Mouse (Mus musculus) midbrain, embryonic 14.5 days (tissue): ENCODE data around the gene 3110018I06Rik. TPM values are rescaled to one million over a fixed set of nuclear protein-coding genes. Genes with fewer than 3 reads are reported as not detected.

Source experiments
- ATAC-seq: fragments of 200-750 bp; cut with Nextera tagmentation; 2 replicates; pipeline ENCODE4 v1.8.0; 2017; ENCODE audit warnings: moderate number of reproducible peaks, moderate library complexity; ENCODE audit not compliant: low FRiP score, low TSS enrichment
- DNase-seq: peaks from one replicate; pipeline ENCODE4 v3.0.0-alpha.2; 2015
- H3K27ac ChIP-seq: fragments of 300-500 bp; sonication (generic); replicated peaks from 2 replicates; pipeline ENCODE4 v1.5.1; 2014; ENCODE audit warnings: mild to moderate bottlenecking, low read depth, low read length, moderate library complexity
- H3K27me3 ChIP-seq: fragments of 300-500 bp; sonication (generic); 2 replicates; pipeline ENCODE4 v1.6.1; 2014; ENCODE audit warnings: low read length, control low read depth, mixed read lengths; ENCODE audit not compliant: control insufficient read depth, insufficient read depth
- H3K36me3 ChIP-seq: fragments of 300-500 bp; sonication (generic); 2 replicates; pipeline ENCODE4 v1.6.1; 2014; ENCODE audit warnings: low read length, control low read depth; ENCODE audit not compliant: control insufficient read depth, insufficient read depth
- H3K4me1 ChIP-seq: fragments of 300-500 bp; sonication (generic); 2 replicates; pipeline ENCODE4 v1.6.1; 2014; ENCODE audit warnings: mild to moderate bottlenecking, antibody characterized with exemption, low read length, control low read depth; ENCODE audit not compliant: control insufficient read depth, insufficient read depth
- H3K4me2 ChIP-seq: fragments of 300-500 bp; sonication (generic); 2 replicates; pipeline ENCODE4 v1.6.1; 2014; ENCODE audit warnings: mild to moderate bottlenecking, low read length, moderate library complexity
- H3K4me3 ChIP-seq: fragments of 300-500 bp; sonication (generic); replicated peaks from 2 replicates; pipeline ENCODE4 v1.5.1; 2014; ENCODE audit warnings: low read depth, low read length
- H3K9ac ChIP-seq: fragments of 300-500 bp; sonication (generic); replicated peaks from 2 replicates; pipeline ENCODE4 v1.6.1; 2014; ENCODE audit warnings: mild to moderate bottlenecking, low read length, moderate library complexity
- H3K9me3 ChIP-seq: fragments of 300-500 bp; sonication (generic); 2 replicates; pipeline ENCODE4 v1.6.1; 2016; ENCODE audit warnings: low read length, control low read depth, mixed read lengths; ENCODE audit not compliant: control insufficient read depth
- WGBS: fragments of 180-500 bp; shearing (Covaris S2); extraction: QIAGEN DNeasy Blood & Tissue Kit; methylation state at CpG from one replicate; pipeline ENCODE4 v1.1.7; 2014; 5-methylcytosine and 5-hydroxymethylcytosine counted together
- polyA plus RNA-seq: library from polyadenylated mRNA; unstranded; fragments of >200 nt; fragmentation: Nextera tagmentation; extraction: Ambion mirVana; gene quantifications from 2 replicates; pipeline ENCODE4 v1.2.1, GENCODE M21; 2014

3110018I06Rik gene
- polyA plus RNA-seq, 1 experiment from 2014 or later = not detected

DNA sequence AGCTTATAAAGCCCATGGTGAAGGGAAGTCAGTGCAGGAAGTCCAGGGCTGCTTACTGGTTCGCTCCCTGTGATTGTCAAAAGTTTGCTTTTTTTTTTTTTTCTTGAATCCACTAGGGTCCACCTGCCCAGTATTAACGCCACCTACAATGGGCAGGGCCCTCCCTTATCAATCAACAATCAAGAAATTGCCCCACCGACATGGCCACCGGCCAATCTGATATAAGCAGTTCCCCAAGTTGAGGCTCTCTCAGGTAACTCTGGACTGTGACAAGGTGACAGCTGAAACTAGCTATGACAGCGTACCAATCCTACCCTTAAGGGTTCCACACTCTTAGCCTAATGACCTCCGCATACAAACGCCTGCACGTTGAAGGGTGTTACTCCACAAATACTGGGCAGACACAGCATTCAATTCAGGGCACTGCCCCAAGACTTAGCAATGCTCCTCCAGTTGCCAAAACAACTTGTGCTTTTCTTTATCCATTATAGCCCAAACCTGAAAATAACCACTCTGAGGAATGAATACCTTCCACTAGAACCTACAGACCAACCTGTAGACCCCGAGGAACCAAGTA, 21.3 kb downstream of the 3110018I06Rik start:
- no peak overlapping the region for H3K4me3 ChIP-seq
- no peaks in the 10 kb centered on the region for H3K27me3 ChIP-seq
- WGBS = 93% methylated on average over 9 of the region's 9 CpGs
- H3K4me1 ChIP-seq = no peaks in the 10 kb centered on the region
- no peak for DNase-seq
- no peak overlapping the region for H3K9ac ChIP-seq
- no peaks in the 10 kb centered on the region for H3K9me3 ChIP-seq
- no peak for ATAC-seq
- H3K27ac ChIP-seq = no peak overlapping the region
- no peak overlapping the region for H3K4me2 ChIP-seq
- no peaks in the 10 kb centered on the region for H3K36me3 ChIP-seq

GRCm38 (mm10) chr12:107511112-107511511, 22.7 kb downstream of the 3110018I06Rik start:
- Histone ChIP-seq H3K27me3 (no peaks in the 10 kb centered on the region), H3K9ac (no peak overlapping the region), H3K4me1 (no peaks in the 10 kb centered on the region), H3K9me3 (no peaks in the 10 kb centered on the region), H3K4me2 (no peak overlapping the region), H3K4me3 (no peak overlapping the region), H3K36me3 (no peaks in the 10 kb centered on the region), H3K27ac (no peak overlapping the region)
- DNase-seq = no peak
- 93% methylated on average over 11 of the region's 11 CpGs for WGBS
- no peak for ATAC-seq

DNA sequence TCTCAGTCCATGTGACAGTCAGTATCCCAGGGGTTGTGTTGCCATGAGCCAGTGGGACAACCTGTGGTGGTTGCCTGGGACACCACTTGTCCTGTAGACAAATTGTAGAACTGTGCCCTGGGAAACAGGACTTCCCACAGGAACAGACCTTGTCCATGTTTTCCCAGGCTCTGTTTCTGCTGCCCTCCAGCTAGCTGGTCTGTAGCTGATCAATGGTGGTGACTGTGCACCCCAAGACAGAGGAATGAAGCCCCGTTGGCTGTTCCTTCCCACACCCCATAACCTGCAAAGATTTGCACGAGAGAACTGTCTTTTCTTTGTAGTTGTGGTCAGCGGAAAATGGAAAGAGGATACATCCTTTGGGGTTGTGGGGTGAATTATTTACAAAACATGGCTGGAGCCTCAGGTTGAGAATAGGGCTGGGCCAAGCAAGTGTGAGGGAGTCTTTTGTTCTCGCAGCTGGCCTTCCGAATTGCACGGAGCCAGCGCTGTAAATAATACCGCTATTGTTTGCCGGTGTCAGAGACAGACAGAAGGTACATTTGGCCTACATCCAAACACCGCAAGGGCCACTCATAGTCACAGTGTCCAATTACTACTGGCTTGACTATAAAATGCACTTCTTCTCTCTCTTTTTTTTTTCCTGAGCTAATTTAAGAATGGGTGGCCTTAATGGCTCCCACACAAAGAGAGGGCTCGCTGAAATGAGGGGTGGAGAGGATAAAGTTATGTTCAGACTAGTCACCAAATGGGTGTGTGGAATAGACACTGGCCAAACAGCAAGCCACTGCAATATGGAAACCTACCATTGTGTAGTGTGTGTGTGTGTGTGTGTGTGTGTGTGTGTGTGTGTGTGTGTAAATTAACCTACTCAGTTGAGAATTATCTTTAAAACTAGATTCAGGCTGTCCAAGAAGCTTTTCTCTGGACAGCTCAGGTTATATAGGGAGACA, 28.1 kb downstream of the 3110018I06Rik start:
- Histone ChIP-seq H3K36me3 (no peaks in the 10 kb centered on the region), H3K9ac (no peak overlapping the region), H3K27ac (no peak overlapping the region), H3K4me2 (no peak overlapping the region), H3K4me3 (no peak overlapping the region), H3K27me3 (no peaks in the 10 kb centered on the region), H3K4me1 (no peaks in the 10 kb centered on the region), H3K9me3 (no peaks in the 10 kb centered on the region)
- 23% methylated on average over 11 of the region's 11 CpGs for WGBS
- peak; percentile 64 for DNase-seq
- ATAC-seq = no peak; the same call in 1 of the 2 replicates

DNA sequence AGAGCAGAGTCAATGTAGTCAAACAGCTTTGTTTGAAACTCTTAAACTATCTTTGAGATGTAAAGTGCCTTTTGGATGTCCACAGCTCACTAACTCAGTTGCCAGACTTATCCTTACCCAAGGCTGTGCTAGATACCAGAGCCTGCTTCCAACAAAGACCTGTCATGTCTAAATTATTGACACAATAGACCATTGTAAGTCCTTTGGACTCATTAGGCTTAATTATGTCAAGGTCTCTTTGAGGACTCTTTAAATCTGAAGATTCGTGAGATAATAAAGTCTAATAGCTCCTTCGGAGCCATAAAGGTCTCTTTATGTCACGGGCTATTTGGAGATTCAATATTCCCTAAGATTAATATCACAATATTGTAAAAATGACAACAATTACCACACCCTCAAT, 32.5 kb downstream of the 3110018I06Rik start:
- WGBS = 90% methylated on average over 3 of the region's 3 CpGs
- Histone ChIP-seq H3K9ac (no peak overlapping the region), H3K27ac (no peak overlapping the region), H3K27me3 (no peaks in the 10 kb centered on the region), H3K36me3 (no peaks in the 10 kb centered on the region), H3K4me3 (no peak overlapping the region), H3K4me1 (no peaks in the 10 kb centered on the region), H3K4me2 (no peak overlapping the region), H3K9me3 (no peaks in the 10 kb centered on the region)
- ATAC-seq (no peak), DNase-seq (no peak)

DNA sequence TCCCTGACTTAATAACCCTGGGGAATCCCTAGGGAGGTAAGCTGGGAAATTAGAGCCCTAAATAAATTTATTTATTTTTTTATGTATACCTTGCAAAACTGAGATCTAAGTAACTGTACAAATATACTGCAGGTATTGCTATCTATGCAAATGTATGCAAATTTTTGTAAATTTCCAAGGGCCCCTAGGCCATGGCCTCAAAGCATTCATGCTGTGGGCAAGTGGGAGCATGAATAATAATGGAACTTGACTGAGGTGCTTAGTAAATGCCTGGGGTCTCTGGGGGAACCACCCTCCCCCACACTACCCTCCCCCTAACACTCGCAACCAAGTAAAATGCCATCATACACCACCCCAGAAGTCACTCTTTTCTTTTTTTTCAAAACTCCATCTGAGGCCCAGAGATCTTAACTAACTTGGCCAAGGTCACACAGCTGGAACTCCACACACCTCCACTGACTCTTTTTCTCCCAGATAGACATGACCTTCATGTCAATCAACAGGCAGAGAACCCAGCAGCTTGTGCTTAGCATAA, 40.0 kb downstream of the 3110018I06Rik start:
- Histone ChIP-seq H3K4me3 (no peak overlapping the region), H3K4me2 (no peak overlapping the region), H3K27me3 (no peaks in the 10 kb centered on the region), H3K9me3 (no peaks in the 10 kb centered on the region), H3K4me1 (no peaks in the 10 kb centered on the region), H3K9ac (no peak overlapping the region), H3K36me3 (no peaks in the 10 kb centered on the region), H3K27ac (no peak overlapping the region)
- 48% methylated on average over 1 of the region's 1 CpGs for WGBS
- no peak for ATAC-seq
- DNase-seq = no peak

DNA sequence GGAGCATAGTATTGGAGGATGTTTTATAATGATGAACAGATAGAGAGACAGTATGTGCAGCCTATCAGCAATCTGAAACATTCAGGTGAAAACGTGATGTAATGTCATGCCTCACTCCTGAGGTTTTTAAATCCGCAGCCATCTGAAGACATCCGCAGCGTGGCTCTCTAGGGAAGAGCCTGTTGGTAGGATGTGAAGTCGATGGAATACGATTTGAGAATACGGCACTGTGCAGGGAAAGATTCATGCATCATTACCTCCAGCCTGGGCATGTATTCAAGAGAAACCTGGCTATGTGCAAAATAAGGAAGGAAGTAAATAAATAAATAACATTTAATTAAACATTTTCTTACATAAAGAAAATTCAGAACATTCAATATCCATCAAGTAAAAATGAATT, 44.4 kb downstream of the 3110018I06Rik start:
- H3K4me3 ChIP-seq = no peak overlapping the region
- no peak overlapping the region for H3K4me2 ChIP-seq
- DNase-seq (peak; percentile 56), ATAC-seq (no peak)
- H3K27ac ChIP-seq = no peak overlapping the region
- H3K27me3 ChIP-seq = no peaks in the 10 kb centered on the region
- 61% methylated on average over 7 of the region's 7 CpGs for WGBS
- no peaks in the 10 kb centered on the region for H3K9me3 ChIP-seq
- no peaks in the 10 kb centered on the region for H3K36me3 ChIP-seq
- no peak overlapping the region for H3K9ac ChIP-seq
- H3K4me1 ChIP-seq = no peaks in the 10 kb centered on the region
